Mouse (Mus musculus) forebrain, embryonic 16.5 days (tissue): ENCODE data around the gene Odf3l1. TPM values are rescaled to one million over a fixed set of nuclear protein-coding genes. Genes with fewer than 3 reads are reported as not detected.

Source experiments
- ATAC-seq: fragments of 200-750 bp; cut with Nextera tagmentation; 2 replicates; pipeline ENCODE4 v1.8.0; 2017; ENCODE audit warnings: mild to moderate bottlenecking, moderate library complexity
- H3K27ac ChIP-seq: fragments of 300-500 bp; sonication (generic); 2 replicates; pipeline ENCODE4 v1.5.1; 2014; ENCODE audit warnings: low read length, control low read depth
- H3K27me3 ChIP-seq: fragments of 300-500 bp; sonication (generic); replicated peaks from 2 replicates; pipeline ENCODE4 v1.6.1; 2014; ENCODE audit warnings: low read length; ENCODE audit not compliant: control insufficient read depth, insufficient read depth
- H3K36me3 ChIP-seq: fragments of 300-500 bp; sonication (generic); 2 replicates; pipeline ENCODE4 v1.6.1; 2014; ENCODE audit not compliant: control insufficient read depth, insufficient read depth
- H3K4me1 ChIP-seq: fragments of 300-500 bp; sonication (generic); replicated peaks from 2 replicates; pipeline ENCODE4 v1.6.1; 2014; ENCODE audit warnings: low read length; ENCODE audit not compliant: control insufficient read depth, insufficient read depth
- H3K4me2 ChIP-seq: fragments of 300-500 bp; sonication (generic); 2 replicates; pipeline ENCODE4 v1.6.1; 2014; ENCODE audit warnings: mild to moderate bottlenecking, low read length, control low read depth
- H3K4me3 ChIP-seq: fragments of 300-500 bp; sonication (generic); replicated peaks from 2 replicates; pipeline ENCODE4 v1.5.1; 2014; ENCODE audit warnings: mild to moderate bottlenecking, low read length, control low read depth
- H3K9ac ChIP-seq: fragments of 300-500 bp; sonication (generic); replicated peaks from 2 replicates; pipeline ENCODE4 v1.6.1; 2014; ENCODE audit warnings: low read depth, low read length, control low read depth
- H3K9me3 ChIP-seq: fragments of 300-500 bp; sonication (generic); 2 replicates; pipeline ENCODE4 v1.6.1; 2016; ENCODE audit warnings: low read length; ENCODE audit not compliant: control insufficient read depth
- WGBS: fragments of 180-500 bp; shearing (Covaris S2); extraction: QIAGEN DNeasy Blood & Tissue Kit; methylation state at CpG from one replicate; pipeline ENCODE4 v1.1.7; 2014; 5-methylcytosine and 5-hydroxymethylcytosine counted together
- polyA plus RNA-seq: library from polyadenylated mRNA; unstranded; fragments of >200 nt; fragmentation: Nextera tagmentation; extraction: Ambion mirVana; gene quantifications from 2 replicates; pipeline ENCODE4 v1.2.1, GENCODE M21; 2015

The Odf3l1 gene
- polyA plus RNA-seq, 1 experiment from 2014 or later = not detected

DNA sequence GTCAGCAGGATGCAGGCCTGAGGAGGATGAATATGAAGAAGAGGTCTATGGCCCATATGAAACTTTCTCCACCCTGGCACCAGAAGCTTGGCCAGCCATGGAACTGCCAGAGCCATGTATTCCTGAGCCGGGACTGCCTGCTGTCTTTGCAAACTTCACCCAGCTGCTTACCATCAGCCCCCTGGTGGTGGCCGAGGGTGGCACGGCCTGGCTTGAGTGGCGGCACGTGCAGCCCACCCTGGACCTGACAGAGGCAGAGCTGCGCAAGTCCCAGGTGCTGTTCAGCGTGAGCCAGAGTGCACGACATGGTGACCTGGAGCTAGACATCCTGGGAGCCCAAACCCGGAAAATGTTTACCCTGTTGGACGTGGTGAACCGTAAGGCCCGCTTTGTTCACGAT is 21.6 kb upstream of the Odf3l1 start:
- Histone ChIP-seq H3K4me1 (peaks cover 3% of the 10 kb centered on the region), H3K27ac (no peak overlapping the region), H3K36me3 (no peaks in the 10 kb centered on the region), H3K4me2 (no peak overlapping the region), H3K9me3 (no peaks in the 10 kb centered on the region), H3K9ac (no peak overlapping the region), H3K27me3 (no peaks in the 10 kb centered on the region), H3K4me3 (no peak overlapping the region)
- 57% methylated on average over 13 of the region's 13 CpGs for WGBS
- no peak for ATAC-seq

DNA sequence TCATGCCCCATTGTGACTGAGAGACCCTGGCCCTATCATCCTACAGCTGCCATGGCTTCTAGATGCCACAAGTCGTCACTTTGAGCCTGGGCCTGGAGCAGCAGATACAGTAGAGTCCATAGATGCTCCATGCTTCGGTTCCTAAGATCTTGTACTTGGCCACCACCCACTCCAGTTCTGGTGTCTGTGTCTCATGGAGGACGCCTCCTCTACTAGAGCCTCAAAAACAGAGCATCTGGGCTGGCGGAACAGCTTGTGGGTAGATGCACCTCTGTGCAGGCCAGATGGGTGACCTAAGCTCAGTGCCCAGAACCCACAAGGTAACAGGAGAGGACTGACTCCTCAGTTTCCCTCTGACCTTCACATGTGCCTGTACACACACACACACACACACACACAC is 19.8 kb upstream of the Odf3l1 start:
- no peaks in the 10 kb centered on the region for H3K36me3 ChIP-seq
- H3K4me1 ChIP-seq = no peaks in the 10 kb centered on the region
- no peak overlapping the region for H3K27ac ChIP-seq
- no peak overlapping the region for H3K4me2 ChIP-seq
- no peaks in the 10 kb centered on the region for H3K9me3 ChIP-seq
- no peak overlapping the region for H3K4me3 ChIP-seq
- H3K27me3 ChIP-seq = no peaks in the 10 kb centered on the region
- no peak for ATAC-seq
- WGBS = 79% methylated on average over 4 of the region's 4 CpGs
- no peak overlapping the region for H3K9ac ChIP-seq

DNA sequence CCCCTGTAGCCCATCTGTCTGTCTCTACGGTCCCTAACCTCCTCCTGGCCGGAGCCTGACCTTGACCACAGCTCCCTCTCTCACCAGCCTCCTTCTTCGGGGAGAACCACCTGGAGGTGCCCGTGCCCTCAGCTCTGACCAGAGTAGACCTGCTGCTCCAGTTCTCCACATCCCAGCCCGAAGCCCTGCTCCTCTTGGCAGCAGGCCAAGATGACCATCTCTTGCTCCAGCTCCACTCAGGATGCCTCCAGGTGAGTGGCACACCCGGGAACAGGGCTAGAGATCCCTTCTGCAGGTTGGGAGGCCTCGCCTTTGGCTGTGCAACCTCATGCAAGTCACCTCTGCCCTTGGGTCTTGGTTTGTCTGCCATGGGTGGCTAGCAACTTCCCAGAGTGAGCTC is 19.0 kb upstream of the Odf3l1 start:
- H3K27me3 ChIP-seq = no peaks in the 10 kb centered on the region
- H3K27ac ChIP-seq = no peak overlapping the region
- no peak overlapping the region for H3K9ac ChIP-seq
- no peak for ATAC-seq
- H3K36me3 ChIP-seq = no peaks in the 10 kb centered on the region
- 77% methylated on average over 7 of the region's 7 CpGs for WGBS
- no peaks in the 10 kb centered on the region for H3K4me1 ChIP-seq
- no peak overlapping the region for H3K4me2 ChIP-seq
- no peak overlapping the region for H3K4me3 ChIP-seq
- H3K9me3 ChIP-seq = no peaks in the 10 kb centered on the region

DNA sequence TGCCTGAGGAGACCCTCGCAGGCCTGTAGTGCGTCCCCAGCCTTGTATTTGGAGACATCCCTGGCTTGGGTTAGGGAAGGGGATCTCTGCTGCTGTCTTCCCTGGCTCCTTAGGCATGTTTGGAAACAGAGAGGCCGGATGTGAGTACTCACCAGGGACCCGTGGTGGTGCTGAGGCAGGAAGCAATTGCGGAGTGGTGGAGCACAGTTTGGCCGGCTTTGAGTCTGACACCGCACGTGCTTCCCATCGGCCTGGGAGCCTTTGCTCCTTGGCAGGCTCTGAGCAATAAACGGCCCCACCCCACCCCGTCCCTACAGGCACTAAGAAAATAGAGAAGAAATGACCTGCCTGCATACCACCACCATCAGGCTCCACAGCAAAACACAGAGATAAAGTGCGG is 18.3 kb upstream of the Odf3l1 start:
- WGBS = 88% methylated on average over 12 of the region's 12 CpGs
- no peak overlapping the region for H3K4me3 ChIP-seq
- no peaks in the 10 kb centered on the region for H3K4me1 ChIP-seq
- no peaks in the 10 kb centered on the region for H3K9me3 ChIP-seq
- ATAC-seq = no peak
- no peak overlapping the region for H3K4me2 ChIP-seq
- H3K9ac ChIP-seq = no peak overlapping the region
- no peaks in the 10 kb centered on the region for H3K27me3 ChIP-seq
- no peaks in the 10 kb centered on the region for H3K36me3 ChIP-seq
- H3K27ac ChIP-seq = no peak overlapping the region

DNA sequence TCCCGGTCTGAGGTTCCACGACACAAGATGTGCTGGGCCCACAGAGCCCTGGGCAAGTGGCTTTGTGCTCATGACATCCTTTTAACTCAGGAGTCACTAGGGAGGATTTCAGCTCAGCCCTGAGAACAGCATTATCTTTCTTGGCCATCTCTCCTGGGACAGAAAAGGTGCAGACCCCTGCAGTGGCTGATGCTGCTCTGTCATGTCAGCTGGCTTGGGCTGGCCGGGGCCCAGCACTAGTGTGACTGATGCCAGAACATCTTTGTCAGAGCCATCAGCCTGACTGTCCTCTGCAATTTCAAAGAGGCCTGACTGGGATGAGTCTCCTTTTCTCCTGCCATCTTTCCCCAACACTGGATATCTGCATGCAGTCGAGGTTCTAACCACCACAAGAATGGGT is 17.8 kb upstream of the Odf3l1 start:
- 65% methylated on average over 4 of the region's 4 CpGs for WGBS
- H3K4me3 ChIP-seq = no peak overlapping the region
- no peaks in the 10 kb centered on the region for H3K27me3 ChIP-seq
- H3K4me2 ChIP-seq = no peak overlapping the region
- H3K4me1 ChIP-seq = no peaks in the 10 kb centered on the region
- ATAC-seq = no peak
- H3K36me3 ChIP-seq = no peaks in the 10 kb centered on the region
- no peak overlapping the region for H3K27ac ChIP-seq
- no peak overlapping the region for H3K9ac ChIP-seq
- H3K9me3 ChIP-seq = no peaks in the 10 kb centered on the region

DNA sequence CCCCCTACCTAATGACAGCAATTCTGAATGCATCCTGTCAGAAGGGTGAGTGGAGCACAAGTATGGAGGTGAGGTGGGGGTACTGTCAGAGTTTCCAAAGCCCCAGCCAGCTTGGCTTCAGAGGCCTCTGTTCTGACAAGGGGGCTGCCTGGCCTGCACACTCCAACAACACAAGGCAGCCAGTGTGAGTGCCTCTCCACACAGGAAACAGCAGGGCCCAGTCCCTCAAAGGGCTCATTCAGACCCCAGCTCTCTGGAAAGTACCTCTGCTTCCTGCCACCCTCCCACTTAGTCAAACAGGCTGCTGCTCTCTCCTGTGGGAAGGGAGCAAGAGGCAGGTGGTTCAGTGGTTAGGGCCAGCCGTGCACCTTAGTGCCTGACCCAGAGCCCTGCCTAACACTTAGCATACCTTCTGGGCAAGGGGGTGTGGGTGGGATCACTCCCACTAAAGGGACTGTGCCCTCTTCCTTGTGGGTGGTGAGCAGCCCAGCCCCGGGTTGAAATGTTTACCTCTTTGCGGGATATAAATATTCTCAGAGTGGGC is 17.1 kb upstream of the Odf3l1 start:
- 85% methylated on average over 3 of the region's 3 CpGs for whole genome bisulfite sequencing
- no peak overlapping the region for H3K4me2 ChIP-seq
- peak; percentile 48; the same call in 1 of the 2 replicates for ATAC-seq
- no peaks in the 10 kb centered on the region for H3K36me3 ChIP-seq
- no peak overlapping the region for H3K27ac ChIP-seq
- H3K27me3 ChIP-seq = no peaks in the 10 kb centered on the region
- H3K4me3 ChIP-seq = no peak overlapping the region
- no peaks in the 10 kb centered on the region; the same call in 1 of the 2 replicates for H3K4me1 ChIP-seq
- no peak overlapping the region for H3K9ac ChIP-seq
- H3K9me3 ChIP-seq = no peaks in the 10 kb centered on the region

DNA sequence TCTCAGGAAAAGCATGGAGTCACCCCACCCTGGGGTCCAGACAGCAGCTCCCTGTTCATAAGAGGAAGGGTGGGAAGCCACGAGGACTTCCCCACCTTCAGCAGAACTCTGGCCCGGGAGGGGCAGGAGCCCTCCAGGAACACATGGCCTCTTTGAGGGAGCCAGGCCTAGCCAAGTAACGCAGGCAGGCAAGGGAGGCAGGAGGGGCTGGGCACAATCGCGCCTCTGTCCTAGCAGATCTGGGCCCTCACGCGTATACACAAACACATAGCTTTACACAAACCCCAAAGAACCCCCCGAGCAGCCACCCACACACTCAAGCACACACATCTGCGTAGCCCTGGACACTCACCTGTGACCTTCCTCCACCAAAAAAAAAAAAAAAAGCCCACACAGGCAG is 16.3 kb upstream of the Odf3l1 start:
- H3K4me3 ChIP-seq = no peak overlapping the region
- no peaks in the 10 kb centered on the region for H3K9me3 ChIP-seq
- H3K27ac ChIP-seq = no peak overlapping the region
- no peaks in the 10 kb centered on the region; the same call in 1 of the 2 replicates for H3K4me1 ChIP-seq
- H3K36me3 ChIP-seq = no peaks in the 10 kb centered on the region
- no peak overlapping the region for H3K9ac ChIP-seq
- H3K4me2 ChIP-seq = no peak overlapping the region
- ATAC-seq = peak; percentile 32; the same call in 1 of the 2 replicates
- 66% methylated on average over 9 of the region's 9 CpGs for WGBS
- no peaks in the 10 kb centered on the region for H3K27me3 ChIP-seq

DNA sequence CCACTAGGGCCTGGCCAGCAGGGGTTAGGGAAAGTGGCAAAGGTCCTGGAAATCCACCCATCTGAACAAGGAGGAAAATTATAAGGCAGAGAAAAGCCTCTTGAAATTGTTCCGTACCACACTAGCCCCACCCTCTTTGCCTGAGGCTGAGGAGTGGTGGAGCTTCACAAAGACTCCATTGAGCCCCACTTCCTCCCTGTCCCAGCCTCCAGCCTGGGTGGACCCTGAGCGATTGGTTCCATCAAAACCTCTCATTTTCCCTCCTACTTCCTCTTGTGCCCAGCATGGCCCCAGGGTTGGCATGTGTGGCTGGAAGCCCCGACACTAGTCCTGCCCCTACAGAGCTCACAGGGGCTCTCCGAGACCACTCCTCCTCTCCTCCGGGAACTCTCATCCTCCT is 12.8 kb upstream of the Odf3l1 start:
- no peak for ATAC-seq
- Histone ChIP-seq H3K27ac (no peak overlapping the region), H3K4me2 (no peak overlapping the region), H3K9me3 (no peaks in the 10 kb centered on the region), H3K27me3 (no peaks in the 10 kb centered on the region), H3K4me3 (no peak overlapping the region), H3K36me3 (no peaks in the 10 kb centered on the region), H3K4me1 (no peaks in the 10 kb centered on the region; the same call in 1 of the 2 replicates), H3K9ac (no peak overlapping the region)
- WGBS = 75% methylated on average over 5 of the region's 5 CpGs

DNA sequence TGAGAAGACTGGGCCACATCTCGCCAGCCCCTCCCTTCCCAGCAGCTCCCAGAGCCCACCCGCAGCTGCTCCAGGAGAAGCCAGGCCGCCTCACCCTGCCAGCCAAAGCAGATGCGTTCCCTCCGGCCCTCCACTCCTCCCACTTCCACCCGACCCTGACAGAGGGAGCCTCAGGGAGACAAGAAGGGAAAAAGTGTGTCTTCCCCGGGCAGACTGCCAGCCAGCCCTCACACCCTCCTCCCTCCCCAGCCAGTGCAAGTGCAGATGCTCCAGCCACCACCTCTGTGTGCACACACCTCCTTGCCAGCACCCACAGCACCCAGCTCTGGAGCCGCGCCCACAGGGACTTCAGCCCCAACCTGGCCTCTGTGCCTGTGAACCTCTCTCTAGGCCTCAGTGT is 12.3 kb upstream of the Odf3l1 start:
- ATAC-seq = peak; percentile 61
- Histone ChIP-seq H3K4me3 (no peak overlapping the region), H3K9me3 (no peaks in the 10 kb centered on the region), H3K36me3 (no peaks in the 10 kb centered on the region), H3K4me2 (no peak overlapping the region), H3K27me3 (no peaks in the 10 kb centered on the region), H3K27ac (no peak overlapping the region), H3K4me1 (no peaks in the 10 kb centered on the region; the same call in 1 of the 2 replicates), H3K9ac (no peak overlapping the region)
- WGBS = 41% methylated on average over 9 of the region's 9 CpGs

DNA sequence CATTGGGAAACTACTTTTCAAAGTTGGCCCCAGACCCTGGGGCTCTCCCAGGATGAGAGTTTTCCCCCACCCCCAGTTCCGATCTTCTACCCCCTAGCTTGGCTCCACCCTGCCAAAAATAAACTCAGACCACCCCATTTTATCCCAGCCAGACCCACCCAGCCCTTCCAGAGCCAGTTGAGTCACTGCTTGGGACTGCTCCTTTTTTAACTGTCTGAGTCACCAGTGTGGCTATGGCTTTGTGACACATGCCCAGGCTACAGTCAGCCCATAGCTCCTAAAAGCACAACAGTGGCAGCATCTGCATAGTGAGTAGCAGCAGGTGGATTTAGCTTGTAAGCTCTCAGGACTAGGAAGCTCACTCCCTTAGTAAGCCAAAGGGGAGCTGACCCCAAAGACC is 8.6 kb upstream of the Odf3l1 start:
- WGBS = 71% methylated on average over 1 of the region's 1 CpGs
- Histone ChIP-seq H3K9ac (no peak overlapping the region), H3K27ac (no peak overlapping the region), H3K36me3 (no peaks in the 10 kb centered on the region), H3K4me3 (no peak overlapping the region), H3K4me1 (peaks cover 10% of the 10 kb centered on the region), H3K4me2 (no peak overlapping the region), H3K27me3 (no peaks in the 10 kb centered on the region), H3K9me3 (no peaks in the 10 kb centered on the region)
- no peak for ATAC-seq
